Mouse (Mus musculus) brain, embryonic 14.5 days (tissue): ENCODE measurements at regions not wholly inside any gene's neighbourhood (a gene's known extent, or its start where the extent isn't known, plus 50 kb on each side); places are given as distances from the start of the nearest gene placed in this dataset.

ENCODE experiments used
- CTCF ChIP-seq: fragments of 200-500 bp; IDR thresholded peaks from 2 replicates; pipeline ENCODE4 v1.5.1; 2012; ENCODE audit warnings: inconsistent platforms, mild to moderate bottlenecking, moderate library complexity, borderline replicate concordance; ENCODE audit not compliant: insufficient read depth, insufficient read length; ENCODE audit errors: extremely low read depth
- POLR2A ChIP-seq: fragments of 200-500 bp; IDR thresholded peaks from 2 replicates; pipeline ENCODE4 v1.6.1; 2012; ENCODE audit warnings: mild to moderate bottlenecking, inconsistent platforms, borderline replicate concordance; ENCODE audit not compliant: poor library complexity, insufficient read depth, insufficient read length, severe bottlenecking; ENCODE audit errors: extremely low read depth

DNA sequence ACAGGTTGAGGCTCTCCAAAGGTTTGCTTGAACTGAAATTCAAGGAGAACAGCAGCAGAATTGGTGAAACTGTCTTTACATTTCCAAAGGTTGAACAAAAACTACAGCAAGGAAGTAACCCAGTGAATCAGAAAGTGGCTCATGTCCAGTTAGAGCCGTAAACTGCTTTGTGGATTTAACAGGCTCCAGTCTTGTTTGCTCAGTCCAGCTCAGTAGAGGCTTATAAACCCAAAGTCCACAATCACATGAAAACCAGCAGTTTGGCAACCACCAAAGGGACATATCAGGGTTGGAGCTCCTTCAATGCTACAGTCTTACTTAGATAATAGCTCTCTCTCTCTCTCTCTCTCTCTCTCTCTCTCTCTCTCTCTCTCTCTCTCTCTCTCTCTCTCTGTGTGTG is 770.2 kb upstream of the Frg1 start:
- TF ChIP-seq POLR2A (no peak), CTCF (no peak)
